Mouse (Mus musculus) adrenal gland, postnatal 14 days (tissue): ENCODE results near the gene Lamtor3. TPM values are rescaled to one million over a fixed set of nuclear protein-coding genes. Genes with fewer than 3 reads are reported as not detected.
"Not testable (repeated sequence)": the region's sequence is repeated elsewhere in the genome, so short reads cannot be mapped to it uniquely, and the experiment has no call there.

Source experiments
- DNase-seq: peaks from one replicate; pipeline ENCODE4 v3.0.0; 2021; ENCODE audit warnings: mixed read lengths
- total RNA-seq: library from RNA; stranded (reverse); gene quantifications from 2 replicates; pipeline ENCODE4 v1.2.3, GENCODE M21; 2021

The Lamtor3 gene
- total RNA-seq, 1 experiment from 2014 or later: 64.2 TPM

- DNase-seq: no peak
These were observed 15.7 kb downstream of the Lamtor3 start for GRCm38 (mm10) chr3:137933986-137934385.

DNA sequence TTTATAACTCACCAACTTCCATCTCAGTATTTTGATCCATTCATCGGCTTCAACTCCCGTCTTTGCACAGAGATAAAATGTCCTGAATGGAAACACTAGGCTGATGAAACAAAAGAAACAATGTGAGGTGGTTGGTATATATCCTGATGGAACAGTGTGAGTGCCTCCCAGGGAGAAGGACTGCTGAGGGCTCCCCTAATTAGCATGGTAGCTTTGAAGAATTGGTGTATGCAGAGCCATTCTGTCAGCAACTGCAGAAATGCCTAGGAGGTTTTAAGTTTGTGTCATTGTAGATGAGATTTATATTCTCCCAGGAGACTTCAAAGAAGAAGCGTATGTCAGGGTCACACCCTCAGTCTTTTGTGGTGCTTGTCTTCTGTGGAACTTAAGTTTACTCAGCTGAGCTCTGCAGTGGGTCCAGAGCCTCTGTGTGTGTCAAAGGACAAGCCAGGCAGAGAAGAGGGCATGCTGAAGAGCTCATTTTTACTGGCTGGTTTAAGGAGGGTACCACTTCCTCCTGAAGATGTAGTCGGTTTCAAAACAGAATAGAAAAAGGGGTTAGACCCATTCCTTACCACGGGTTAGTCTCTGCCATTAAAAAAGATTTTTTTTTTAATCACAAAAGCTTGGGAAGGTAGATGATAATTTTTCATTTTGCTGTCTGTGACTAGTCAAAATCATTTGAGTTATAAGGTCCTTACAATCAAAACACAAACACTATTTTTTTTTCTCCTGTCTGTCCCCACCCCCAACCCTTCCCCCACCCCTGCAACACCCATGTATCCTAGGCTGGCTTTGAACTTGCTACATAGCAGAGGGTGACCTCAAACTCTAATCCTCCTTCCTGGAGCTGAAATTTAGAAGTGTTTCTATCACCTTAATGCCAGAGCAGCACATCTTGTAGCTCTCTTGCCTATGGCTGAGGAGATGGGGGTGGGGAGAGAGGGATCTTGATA lies 17.5 kb downstream of the Lamtor3 start:
- DNase-seq: no peak

DNA sequence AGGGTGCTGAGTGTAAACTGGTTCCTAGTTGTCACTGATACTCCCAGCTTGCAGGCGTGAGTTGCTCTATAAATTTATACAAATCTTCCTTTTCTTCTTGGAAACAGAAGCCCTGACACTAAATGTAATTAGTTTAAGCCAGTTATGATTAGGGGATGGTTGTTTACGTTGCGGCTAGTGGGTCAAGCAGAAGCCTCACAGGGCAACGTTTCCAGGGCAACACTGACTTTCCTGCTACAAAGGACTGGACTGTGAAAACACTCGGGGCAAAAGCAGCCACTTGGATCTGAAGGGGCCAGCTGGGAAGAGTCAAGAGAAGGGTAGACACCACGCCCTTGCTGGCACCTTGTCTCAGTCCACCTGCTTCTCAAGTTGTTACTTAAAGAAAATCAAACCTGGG lies 18.2 kb downstream of the Lamtor3 start:
- no peak for DNase-seq

DNA sequence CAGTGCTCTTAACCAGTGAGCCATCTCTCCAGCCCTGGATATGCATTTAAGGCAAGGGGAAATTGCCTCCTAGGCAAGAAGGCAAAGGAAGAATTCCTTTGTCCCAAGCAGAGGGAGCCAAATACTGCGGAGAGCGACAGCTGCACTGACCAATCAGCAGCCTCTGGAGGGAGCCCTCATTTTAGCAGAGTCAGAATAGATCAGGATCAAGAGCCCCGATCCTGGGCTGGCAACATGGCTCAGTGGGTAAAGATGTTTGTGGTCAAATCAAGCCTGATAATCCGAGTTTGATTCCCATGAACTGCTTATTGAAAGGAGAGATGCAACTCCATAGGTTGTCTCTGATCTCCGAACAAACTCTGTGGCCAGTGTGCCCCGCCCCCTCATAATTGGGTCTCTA lies 20.3 kb downstream of the Lamtor3 start:
- DNase-seq: peak; percentile 79

GRCm38 (mm10) chr3:137940757-137941156 lies 22.5 kb downstream of the Lamtor3 start:
- DNase-seq: peak; percentile 74

DNA sequence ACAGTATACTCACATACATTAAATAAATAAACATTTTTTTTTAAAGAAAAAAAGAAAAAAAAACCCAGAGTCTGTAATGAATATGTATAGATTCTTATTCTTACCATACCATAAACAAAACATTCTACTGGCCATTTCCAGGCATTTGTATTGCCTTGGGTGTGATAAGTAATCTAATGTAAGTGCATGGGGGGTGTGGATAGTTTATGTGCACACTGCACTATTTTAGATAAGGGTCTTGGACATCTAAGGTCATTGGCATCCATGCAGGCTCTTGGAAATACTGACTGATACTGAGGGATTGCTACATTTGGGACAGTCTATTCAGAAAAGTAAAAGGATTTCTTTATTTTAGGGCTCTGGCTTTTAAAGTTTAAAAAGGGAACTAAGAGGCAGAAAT lies 23.2 kb downstream of the Lamtor3 start:
- DNase-seq: no peak

DNA sequence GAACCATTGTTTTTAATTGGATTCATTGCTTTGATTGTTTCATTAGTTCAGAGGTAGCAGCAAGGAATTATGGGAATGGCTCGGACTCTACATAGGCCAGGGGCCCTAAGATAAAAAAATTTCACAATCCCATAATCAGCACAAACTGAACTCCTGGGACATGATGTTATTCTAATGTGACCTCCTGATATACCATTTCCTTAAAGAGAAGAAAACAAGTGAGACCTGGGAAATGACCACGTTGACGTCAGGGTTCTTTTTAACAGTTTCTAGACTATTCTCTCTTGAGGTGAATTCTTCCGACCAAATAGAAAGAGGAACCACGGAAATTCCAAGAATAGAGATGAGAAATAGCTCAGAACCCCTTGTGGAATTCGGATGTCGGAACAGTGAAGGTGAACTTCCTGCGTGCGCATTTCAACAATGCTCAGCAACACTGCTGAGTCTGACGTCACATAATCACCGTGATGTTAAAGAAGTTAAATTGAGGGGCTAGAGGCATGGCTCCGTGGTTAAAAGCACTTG lies 23.9 kb downstream of the Lamtor3 start:
- no peak for DNase-seq

DNA sequence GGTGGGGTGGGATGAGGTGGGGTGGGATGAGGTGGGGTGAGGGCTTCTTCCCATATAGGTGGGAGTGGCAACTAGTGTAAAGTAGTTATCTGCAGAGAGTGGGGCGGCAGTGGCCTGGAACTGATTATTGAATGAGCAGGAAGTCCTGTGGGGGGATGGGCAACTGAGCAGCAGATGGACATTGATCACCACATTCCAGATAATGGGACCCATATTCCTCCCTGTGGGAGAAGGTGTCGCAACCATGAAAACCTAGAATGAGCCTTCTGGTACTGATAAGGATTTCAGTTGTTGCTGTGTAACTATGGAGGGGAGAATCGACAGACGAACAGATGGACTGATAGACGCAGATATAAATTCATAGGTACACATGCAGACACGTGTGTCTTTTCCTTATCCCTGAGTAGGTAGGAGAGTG lies 25.4 kb downstream of the Lamtor3 start:
- DNase-seq: no peak

DNA sequence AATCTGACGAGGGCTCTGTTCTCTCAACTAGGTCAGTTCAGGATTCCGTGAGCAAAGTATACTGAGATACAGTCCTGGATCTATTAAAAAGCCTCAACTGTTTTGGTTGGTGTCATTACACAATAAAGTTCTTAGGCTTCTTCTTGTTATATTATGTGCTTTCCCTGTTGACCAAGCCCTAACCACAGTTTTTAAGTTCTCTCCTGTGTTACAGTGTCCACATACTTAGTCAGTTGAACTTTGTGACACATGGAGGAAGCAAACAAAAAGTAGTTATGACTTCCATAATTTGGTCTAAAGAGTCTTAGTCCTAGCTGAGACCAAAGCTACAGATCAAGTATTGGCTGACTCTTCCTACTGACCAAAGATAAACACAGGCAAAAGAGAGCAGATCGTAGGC lies 28.5 kb downstream of the Lamtor3 start:
- DNase-seq: no peak

- no peak for DNase-seq
These were observed 29.2 kb downstream of the Lamtor3 start for GRCm38 (mm10) chr3:137947525-137947924.

DNA sequence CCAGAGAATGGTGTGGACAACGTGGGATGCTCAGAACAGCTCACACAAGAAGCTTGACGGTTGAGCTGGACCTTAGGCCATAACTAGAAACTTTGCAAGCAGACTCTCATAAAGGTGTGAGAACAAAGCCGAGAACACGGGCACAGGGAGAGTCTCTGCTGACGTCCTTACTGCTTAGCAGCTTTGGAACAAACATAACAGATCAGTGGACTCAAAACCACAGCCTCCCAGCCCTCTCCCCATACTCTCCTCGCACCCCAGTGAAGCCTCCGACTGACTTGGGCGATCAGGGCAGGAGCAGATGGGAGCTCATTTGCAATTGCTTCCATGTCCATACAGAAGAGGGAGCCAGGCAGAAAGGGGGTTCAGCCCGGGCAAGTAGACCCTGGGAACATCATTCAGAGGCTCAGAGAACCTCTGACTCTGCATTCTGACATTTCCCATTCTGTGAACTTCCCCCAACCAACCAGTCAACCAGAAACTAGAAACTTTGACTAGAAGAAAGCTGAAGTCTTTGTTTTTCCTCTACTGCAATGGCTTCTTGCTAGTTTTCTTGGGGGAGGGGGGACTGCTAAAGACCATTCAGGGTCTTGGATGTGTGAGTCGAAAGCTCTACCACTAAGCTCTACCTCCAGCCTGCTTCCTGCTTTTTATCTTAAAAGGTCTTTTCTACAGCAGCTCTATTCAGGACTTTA lies 32.0 kb downstream of the Lamtor3 start:
- no peak for DNase-seq

DNA sequence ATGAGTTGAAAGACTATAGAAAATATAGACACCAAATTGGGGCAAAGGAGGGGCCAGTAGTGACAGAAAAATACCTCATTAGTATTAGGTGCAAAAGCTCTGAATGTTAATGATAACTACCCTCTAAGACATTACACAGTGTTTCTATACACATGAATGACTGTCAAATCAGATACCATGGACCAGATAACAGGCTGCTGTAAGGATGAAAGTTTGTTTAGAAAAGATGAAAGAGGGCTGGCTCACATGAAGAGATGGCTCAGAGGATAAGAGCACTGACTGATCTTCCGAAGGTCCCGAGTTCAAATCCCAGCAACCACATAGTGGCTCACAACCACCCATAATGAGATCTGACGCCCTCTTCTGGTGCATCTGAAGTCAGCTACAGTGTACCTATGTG lies 33.0 kb downstream of the Lamtor3 start:
- not testable (repeated sequence) for DNase-seq

- DNase-seq: peak; percentile 22
These were observed 33.5 kb downstream of the Lamtor3 start for GRCm38 (mm10) chr3:137951819-137952218.

GRCm38 (mm10) chr3:137952225-137952913 lies 34.1 kb downstream of the Lamtor3 start:
- peak; percentile 73 for DNase-seq

GRCm38 (mm10) chr3:137952914-137953880 lies 34.9 kb downstream of the Lamtor3 start:
- peak; percentile 51 for DNase-seq

GRCm38 (mm10) chr3:137954256-137954916 lies 36.1 kb downstream of the Lamtor3 start:
- no peak for DNase-seq

- DNase-seq: no peak
These were observed 37.3 kb downstream of the Lamtor3 start for GRCm38 (mm10) chr3:137955560-137956081.

- DNase-seq: no peak
These were observed 39.6 kb downstream of the Lamtor3 start for GRCm38 (mm10) chr3:137957864-137958263.

DNA sequence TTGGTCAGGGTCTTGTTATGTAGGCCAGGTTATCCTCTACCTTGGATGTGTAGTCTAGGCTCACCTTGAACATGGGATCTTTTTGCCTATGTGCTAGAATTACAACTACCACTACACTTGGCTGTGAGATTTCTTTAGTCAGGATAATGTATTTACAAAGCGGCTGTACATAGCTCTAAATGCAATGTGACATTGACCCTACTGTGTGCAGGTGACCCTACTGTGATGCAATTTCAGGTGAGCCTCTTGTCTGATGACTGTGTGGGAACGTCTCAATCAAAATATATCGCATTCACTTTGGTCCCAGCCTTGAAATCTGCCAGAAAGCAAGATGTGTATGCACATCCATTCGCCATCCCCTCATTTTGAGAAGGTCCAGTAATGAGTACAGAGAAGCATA lies 40.0 kb downstream of the Lamtor3 start:
- DNase-seq: no peak

DNA sequence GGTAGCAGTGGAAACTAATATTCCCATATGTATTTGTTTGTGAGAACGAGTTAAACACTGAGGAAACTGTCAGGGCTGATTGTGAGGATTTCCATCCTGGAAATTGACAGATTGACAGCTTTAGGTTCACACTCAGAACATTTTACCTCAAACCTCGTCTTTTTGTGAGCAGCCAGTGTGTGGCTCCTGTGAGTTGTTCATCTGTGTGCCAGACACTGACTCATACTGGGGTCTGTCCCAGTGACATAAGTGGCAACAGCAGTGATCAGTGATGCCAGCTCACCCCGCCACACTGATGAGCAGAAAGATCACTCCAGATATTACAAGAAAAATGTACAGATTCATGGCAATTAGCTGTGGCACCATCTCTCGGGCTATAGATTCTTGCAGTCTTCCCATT lies 41.1 kb downstream of the Lamtor3 start:
- no peak for DNase-seq
